Mouse (Mus musculus) stomach, postnatal 0 days (tissue): ENCODE data around the gene Nfatc2. TPM values are rescaled to one million over a fixed set of nuclear protein-coding genes. Genes with fewer than 3 reads are reported as not detected.

Source experiments
- ATAC-seq: fragments of 200-750 bp; cut with Nextera tagmentation; 2 replicates; pipeline ENCODE4 v1.8.0; 2017; ENCODE audit not compliant: low FRiP score, low TSS enrichment
- DNase-seq: peaks from one replicate; pipeline ENCODE4 v3.0.0-alpha.2; 2016; ENCODE audit warnings: low spot score
- H3K27ac ChIP-seq: fragments of 300-500 bp; sonication (generic); replicated peaks from 2 replicates; pipeline ENCODE4 v1.5.1; 2014; ENCODE audit warnings: mild to moderate bottlenecking, control low read depth
- H3K27me3 ChIP-seq: fragments of 300-500 bp; sonication (generic); 2 replicates; pipeline ENCODE4 v1.6.1; 2014; ENCODE audit warnings: low read length; ENCODE audit not compliant: control insufficient read depth, insufficient read depth
- H3K36me3 ChIP-seq: fragments of 300-500 bp; sonication (generic); 2 replicates; pipeline ENCODE4 v1.6.1; 2014; ENCODE audit warnings: low read length, mixed read lengths; ENCODE audit not compliant: control insufficient read depth, insufficient read depth
- H3K4me1 ChIP-seq: fragments of 300-500 bp; sonication (generic); replicated peaks from 2 replicates; pipeline ENCODE4 v1.6.1; 2014; ENCODE audit warnings: antibody characterized with exemption; ENCODE audit not compliant: control insufficient read depth, insufficient read depth
- H3K4me2 ChIP-seq: fragments of 300-500 bp; sonication (generic); replicated peaks from 2 replicates; pipeline ENCODE4 v1.6.1; 2014; ENCODE audit warnings: low read depth, mild to moderate bottlenecking, control low read depth, moderate library complexity
- H3K4me3 ChIP-seq: fragments of 300-500 bp; sonication (generic); 2 replicates; pipeline ENCODE4 v1.5.1; 2014; ENCODE audit warnings: low read depth, low read length, control low read depth
- H3K9ac ChIP-seq: fragments of 300-500 bp; sonication (generic); 2 replicates; pipeline ENCODE4 v1.6.1; 2014; ENCODE audit warnings: mild to moderate bottlenecking, low read length, control low read depth, mixed read lengths
- H3K9me3 ChIP-seq: fragments of 300-500 bp; sonication (generic); 2 replicates; pipeline ENCODE4 v1.6.1; 2016; ENCODE audit warnings: low read length; ENCODE audit not compliant: control insufficient read depth
- CTCF ChIP-seq: IDR thresholded peaks from 2 replicates; pipeline ENCODE4 v1.5.1; 2016; ENCODE audit warnings: antibody characterized with exemption, low read depth, mild to moderate bottlenecking, moderate library complexity
- EP300 ChIP-seq: optimal IDR thresholded peaks from 2 replicates; pipeline ENCODE3; 2016; ENCODE audit warnings: antibody characterized with exemption
- WGBS: fragments of 180-500 bp; shearing (Covaris S2); extraction: QIAGEN DNeasy Blood & Tissue Kit; methylation state at CpG from one replicate; pipeline ENCODE4 v1.1.7; 2014; 5-methylcytosine and 5-hydroxymethylcytosine counted together
- polyA plus RNA-seq: library from polyadenylated mRNA; unstranded; fragments of >200 nt; fragmentation: Nextera tagmentation; extraction: Ambion mirVana; gene quantifications from 2 replicates; pipeline ENCODE4 v1.2.1, GENCODE M21; 2015

The Nfatc2 gene
- polyA plus RNA-seq, 1 experiment from 2014 or later = 2.2 TPM

DNA sequence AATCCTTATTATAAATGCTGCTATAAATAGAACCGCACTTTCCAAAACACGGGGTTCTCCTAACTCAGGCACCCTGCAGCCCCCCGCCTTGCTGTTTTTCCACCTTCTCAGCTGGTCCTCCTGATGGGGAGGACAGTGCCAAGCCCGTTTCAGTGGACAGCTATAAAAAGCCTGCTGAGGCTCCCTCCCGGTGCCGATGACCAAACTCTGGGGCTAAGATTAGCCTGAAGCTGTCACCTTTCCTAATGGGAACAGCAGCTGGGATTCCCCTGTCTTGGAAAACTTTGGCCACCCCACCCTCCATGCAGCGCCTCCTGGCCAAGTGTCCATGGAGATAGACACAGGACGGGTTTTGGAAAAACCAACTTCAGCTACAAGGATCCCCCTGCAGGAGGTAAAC lies 81.9 kb downstream of the Nfatc2 start:
- H3K27me3 ChIP-seq = no peaks in the 10 kb centered on the region
- no peak overlapping the region for H3K27ac ChIP-seq
- H3K9ac ChIP-seq = no peak overlapping the region
- H3K36me3 ChIP-seq = no peaks in the 10 kb centered on the region
- H3K9me3 ChIP-seq = no peaks in the 10 kb centered on the region
- H3K4me3 ChIP-seq = no peak overlapping the region
- WGBS = 77% methylated on average over 8 of the region's 8 CpGs
- no peak for TF ChIP-seq CTCF
- TF ChIP-seq EP300 = no peak
- no peak for DNase-seq
- no peak overlapping the region for H3K4me2 ChIP-seq
- ATAC-seq = no peak
- H3K4me1 ChIP-seq = peaks cover 6% of the 10 kb centered on the region

GRCm38 (mm10) chr2:168518256-168518659 lies 83.2 kb downstream of the Nfatc2 start:
- 38% methylated on average over 15 of the region's 15 CpGs for WGBS
- no peak for TF ChIP-seq EP300
- no peak for TF ChIP-seq CTCF
- Histone ChIP-seq H3K36me3 (no peaks in the 10 kb centered on the region), H3K9me3 (no peaks in the 10 kb centered on the region), H3K9ac (no peak overlapping the region), H3K4me1 (0 out of 2 replicates have a peak, but pooled peaks cover 3% of the 10 kb centered on the region), H3K4me3 (no peak overlapping the region), H3K27me3 (no peaks in the 10 kb centered on the region), H3K4me2 (no peak overlapping the region), H3K27ac (no peak overlapping the region)
- ATAC-seq (peak; percentile 30), DNase-seq (peak; percentile 48)

DNA sequence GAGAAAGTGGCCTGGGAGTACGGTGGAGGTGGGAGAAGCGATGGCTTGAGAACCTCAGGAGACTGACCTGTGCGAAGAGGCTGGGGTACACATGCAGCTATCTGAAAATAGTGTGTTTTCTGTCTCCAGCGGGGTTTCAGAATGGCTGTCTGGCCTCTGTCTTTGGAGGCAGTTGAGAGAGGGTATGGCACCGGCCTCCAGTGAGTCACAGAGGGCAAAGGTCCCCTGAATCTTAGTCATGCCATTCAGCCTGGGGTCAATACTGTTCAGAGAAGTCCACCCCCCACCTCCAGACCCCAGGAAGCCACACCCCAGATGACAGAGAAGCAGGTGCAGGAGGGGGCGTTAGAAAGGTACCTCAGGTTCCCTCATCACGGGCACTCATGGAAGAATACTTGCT lies 83.7 kb downstream of the Nfatc2 start:
- 0 out of 2 replicates have a peak overlapping the region, but pooled peaks have one; percentile 24 for H3K27ac ChIP-seq
- H3K27me3 ChIP-seq = no peaks in the 10 kb centered on the region
- 0 out of 2 replicates have a peak, but pooled peaks cover 3% of the 10 kb centered on the region for H3K4me1 ChIP-seq
- WGBS = 79% methylated on average over 7 of the region's 7 CpGs
- H3K9ac ChIP-seq = no peak overlapping the region
- H3K4me2 ChIP-seq = no peak overlapping the region
- H3K36me3 ChIP-seq = no peaks in the 10 kb centered on the region
- no peaks in the 10 kb centered on the region for H3K9me3 ChIP-seq
- no peak for DNase-seq
- TF ChIP-seq EP300 (no peak), CTCF (no peak)
- no peak overlapping the region for H3K4me3 ChIP-seq
- ATAC-seq = peak; percentile 53

GRCm38 (mm10) chr2:168516717-168517116 lies 84.7 kb downstream of the Nfatc2 start:
- H3K4me1 ChIP-seq = 0 out of 2 replicates have a peak, but pooled peaks cover 3% of the 10 kb centered on the region
- H3K4me2 ChIP-seq = no peak overlapping the region
- no peaks in the 10 kb centered on the region for H3K9me3 ChIP-seq
- ATAC-seq (peak; percentile 60), DNase-seq (peak; percentile 40)
- no peaks in the 10 kb centered on the region for H3K27me3 ChIP-seq
- no peaks in the 10 kb centered on the region for H3K36me3 ChIP-seq
- H3K27ac ChIP-seq = no peak overlapping the region
- 80% methylated on average over 7 of the region's 7 CpGs for WGBS
- no peak for TF ChIP-seq EP300
- no peak for TF ChIP-seq CTCF
- H3K4me3 ChIP-seq = no peak overlapping the region
- H3K9ac ChIP-seq = no peak overlapping the region

DNA sequence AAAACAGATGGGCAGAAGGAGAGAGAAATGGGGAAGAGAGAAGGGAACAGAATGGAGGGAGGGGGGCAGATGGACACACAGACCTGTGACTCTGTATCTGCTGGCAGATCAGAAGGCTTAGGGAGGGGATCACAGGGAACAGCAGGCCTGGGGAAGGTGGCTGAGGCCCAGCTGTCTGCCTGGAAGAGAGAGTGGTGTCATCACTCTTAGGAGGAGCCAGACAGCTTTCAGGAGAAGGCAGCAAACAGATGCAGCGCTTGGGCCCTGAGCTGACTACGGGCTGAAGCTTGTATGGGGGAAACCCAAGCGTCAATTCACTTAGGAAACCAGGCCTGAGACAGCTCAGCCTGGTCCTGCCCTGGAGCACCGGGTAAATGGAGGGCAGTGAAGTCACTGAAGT lies 86.0 kb downstream of the Nfatc2 start:
- Histone ChIP-seq H3K9ac (no peak overlapping the region), H3K27ac (no peak overlapping the region), H3K4me3 (no peak overlapping the region), H3K4me2 (no peak overlapping the region), H3K4me1 (0 out of 2 replicates have a peak, but pooled peaks cover 3% of the 10 kb centered on the region), H3K36me3 (no peaks in the 10 kb centered on the region), H3K27me3 (no peaks in the 10 kb centered on the region), H3K9me3 (no peaks in the 10 kb centered on the region)
- ATAC-seq = no peak
- no peak for DNase-seq
- WGBS = 63% methylated on average over 4 of the region's 4 CpGs
- TF ChIP-seq EP300 = no peak
- TF ChIP-seq CTCF = no peak

- 0 out of 2 replicates have a peak, but pooled peaks cover 3% of the 10 kb centered on the region for H3K4me1 ChIP-seq
- no peaks in the 10 kb centered on the region for H3K27me3 ChIP-seq
- TF ChIP-seq EP300 (no peak), CTCF (no peak)
- H3K4me3 ChIP-seq = no peak overlapping the region
- H3K9me3 ChIP-seq = no peaks in the 10 kb centered on the region
- WGBS = 79% methylated on average over 5 of the region's 5 CpGs
- no peak overlapping the region for H3K4me2 ChIP-seq
- ATAC-seq (no peak), DNase-seq (no peak)
- no peak overlapping the region for H3K9ac ChIP-seq
- H3K36me3 ChIP-seq = no peaks in the 10 kb centered on the region
- H3K27ac ChIP-seq = no peak overlapping the region
These were observed 87.3 kb downstream of the Nfatc2 start for GRCm38 (mm10) chr2:168514131-168514530.
